Mouse (Mus musculus): Measurements from ENCODE around the gene Dync1h1.

DNA sequence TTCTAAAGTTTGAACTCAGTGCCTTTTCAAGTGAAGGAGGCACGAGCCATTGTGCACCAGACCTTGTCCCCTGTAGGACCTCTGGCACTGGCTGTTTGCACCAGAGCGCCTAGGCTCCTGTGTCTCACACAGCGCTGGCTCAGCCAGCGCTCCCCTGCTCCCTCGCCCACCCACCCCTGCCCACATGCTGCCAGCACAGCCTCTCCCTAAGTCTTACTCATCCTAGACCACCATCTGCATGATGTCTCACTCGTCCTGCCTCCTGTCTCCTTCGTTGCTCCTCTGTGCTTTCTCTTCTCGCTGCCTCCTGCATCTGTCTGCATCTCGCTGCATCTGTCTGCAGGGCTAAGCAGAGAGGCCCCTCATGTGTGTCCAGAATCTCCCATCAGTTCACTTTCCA lies 22.9 kb upstream of the Dync1h1 start:
- TF ChIP-seq POLR2A (IDR thresholded peaks at IDR 0.05; ENCODE audit: borderline replicate concordance, control insufficient read depth, low read depth, low read length), result no peak
- TF ChIP-seq CTCF (IDR thresholded peaks at IDR 0.05; ENCODE audit: control insufficient read depth, insufficient read depth, low read length), result no peak
